Mouse (Mus musculus) spleen, adult 2 months (tissue): ENCODE measurements around the gene Tma16. TPM values are rescaled to one million over a fixed set of nuclear protein-coding genes. Genes with fewer than 3 reads are reported as not detected.

Source experiments
- DNase-seq, 2 experiments: peaks; one replicate each; pipeline versions ENCODE4 v3.0.0 to v3.0.0-alpha.2; 2012 to 2021; ENCODE audit warnings: low spot score in 2 of 2, low read depth in 1 of 2
- H3K27ac ChIP-seq: fragments of 200-500 bp; 2 replicates; pipeline ENCODE4 v1.5.1; 2012; ENCODE audit warnings: low read length, inconsistent platforms; ENCODE audit not compliant: insufficient read depth
- H3K27me3 ChIP-seq: fragments of 200-500 bp; 2 replicates; pipeline ENCODE4 v1.6.1; 2012; ENCODE audit warnings: mild to moderate bottlenecking, moderate library complexity, low read length, inconsistent platforms; ENCODE audit not compliant: control insufficient read depth, insufficient read depth
- H3K36me3 ChIP-seq: fragments of 200-500 bp; 2 replicates; pipeline ENCODE4 v1.6.1; 2012; ENCODE audit warnings: mild to moderate bottlenecking, low read length, inconsistent platforms; ENCODE audit not compliant: control insufficient read depth, insufficient read depth
- H3K4me1 ChIP-seq: fragments of 200-500 bp; 2 replicates; pipeline ENCODE4 v1.6.1; 2011; ENCODE audit warnings: inconsistent platforms; ENCODE audit not compliant: control insufficient read depth, insufficient read depth, insufficient read length
- H3K4me3 ChIP-seq: fragments of 200-500 bp; 2 replicates; pipeline ENCODE4 v1.5.1; 2011; ENCODE audit warnings: mild to moderate bottlenecking, inconsistent platforms; ENCODE audit not compliant: insufficient read depth, insufficient read length; ENCODE audit errors: extremely low read depth
- CTCF ChIP-seq: fragments of 200-500 bp; IDR thresholded peaks from 2 replicates; pipeline ENCODE4 v1.5.1; 2011; ENCODE audit warnings: mild to moderate bottlenecking, inconsistent platforms; ENCODE audit not compliant: insufficient read depth, insufficient read length, insufficient replicate concordance; ENCODE audit errors: extremely low read depth
- POLR2A ChIP-seq: fragments of 200-500 bp; IDR thresholded peaks from 2 replicates; pipeline ENCODE4 v1.6.1; 2011; ENCODE audit warnings: low read depth, low read length, inconsistent platforms
- WGBS: fragments of 180-500 bp; shearing (Covaris S2); methylation state at CpG from one replicate; pipeline ENCODE4 v1.1.7; 2018; 5-methylcytosine and 5-hydroxymethylcytosine counted together
- polyA plus RNA-seq: library from polyadenylated mRNA; depleted of rRNA; stranded (reverse); fragments of >200 nt; gene quantifications from 2 replicates; pipeline ENCODE4 v1.2.3, GENCODE M21; 2012

Gene Tma16
- polyA plus RNA-seq, 1 experiment = 1.3 TPM

GRCm38 (mm10) chr8:66494496-66494895 is 8.2 kb upstream of the Tma16 start:
- WGBS = 76% methylated on average over 2 of the region's 2 CpGs
- H3K27ac ChIP-seq = no peak overlapping the region
- no peaks in the 10 kb centered on the region for H3K27me3 ChIP-seq
- no peak for DNase-seq
- H3K4me1 ChIP-seq = no peaks in the 10 kb centered on the region
- H3K4me3 ChIP-seq = no peak overlapping the region
- H3K36me3 ChIP-seq = no peaks in the 10 kb centered on the region
- TF ChIP-seq POLR2A = no peak
- TF ChIP-seq CTCF = no peak

GRCm38 (mm10) chr8:66490624-66491023 is 4.3 kb upstream of the Tma16 start:
- 23% methylated on average over 4 of the region's 4 CpGs for WGBS
- no peaks in the 10 kb centered on the region for H3K4me1 ChIP-seq
- no peaks in the 10 kb centered on the region for H3K27me3 ChIP-seq
- H3K4me3 ChIP-seq = no peak overlapping the region
- H3K27ac ChIP-seq = no peak overlapping the region
- no peak for TF ChIP-seq POLR2A
- TF ChIP-seq CTCF = no peak
- no peak for DNase-seq
- no peaks in the 10 kb centered on the region for H3K36me3 ChIP-seq

- TF ChIP-seq CTCF (no peak), POLR2A (no peak)
- no peak overlapping the region for H3K27ac ChIP-seq
- WGBS = 58% methylated on average over 3 of the region's 3 CpGs
- no peak for DNase-seq
- H3K27me3 ChIP-seq = no peaks in the 10 kb centered on the region
- H3K4me1 ChIP-seq = no peaks in the 10 kb centered on the region
- H3K36me3 ChIP-seq = no peaks in the 10 kb centered on the region
- H3K4me3 ChIP-seq = no peak overlapping the region
Observed at GRCm38 (mm10) chr8:66488556-66488955, 2.2 kb upstream of the Tma16 start.

- Histone ChIP-seq H3K4me3 (no peak overlapping the region), H3K27ac (no peak overlapping the region), H3K4me1 (no peaks in the 10 kb centered on the region), H3K27me3 (no peaks in the 10 kb centered on the region), H3K36me3 (peaks cover 21% of the 10 kb centered on the region)
- WGBS = 95% methylated on average over 3 of the region's 3 CpGs
- no peak for TF ChIP-seq CTCF
- TF ChIP-seq POLR2A = no peak
- no peak for DNase-seq
Observed at GRCm38 (mm10) chr8:66476880-66477279, 9.4 kb downstream of the Tma16 start.

GRCm38 (mm10) chr8:66469821-66470220 is 16.5 kb downstream of the Tma16 start:
- H3K27ac ChIP-seq = no peak overlapping the region
- WGBS = 66% methylated on average over 3 of the region's 3 CpGs
- no peaks in the 10 kb centered on the region for H3K27me3 ChIP-seq
- TF ChIP-seq CTCF (no peak), POLR2A (no peak)
- DNase-seq = no peak
- H3K4me1 ChIP-seq = no peaks in the 10 kb centered on the region
- peaks cover 5% of the 10 kb centered on the region; the same call in 1 of the 2 replicates for H3K36me3 ChIP-seq
- no peak overlapping the region for H3K4me3 ChIP-seq

GRCm38 (mm10) chr8:66457057-66457456 is 29.3 kb downstream of the Tma16 start:
- Histone ChIP-seq H3K4me3 (no peak overlapping the region), H3K27ac (no peak overlapping the region), H3K36me3 (peaks cover 19% of the 10 kb centered on the region), H3K4me1 (no peaks in the 10 kb centered on the region), H3K27me3 (no peaks in the 10 kb centered on the region)
- TF ChIP-seq POLR2A = no peak
- no peak for TF ChIP-seq CTCF
- no peak for DNase-seq

GRCm38 (mm10) chr8:66450691-66451090 is 35.6 kb downstream of the Tma16 start:
- no peak overlapping the region for H3K27ac ChIP-seq
- peak in 1 of 2 experiments; percentile 22 for DNase-seq
- no peaks in the 10 kb centered on the region for H3K27me3 ChIP-seq
- H3K4me1 ChIP-seq = no peaks in the 10 kb centered on the region
- peaks cover 9% of the 10 kb centered on the region; the same call in 1 of the 2 replicates for H3K36me3 ChIP-seq
- H3K4me3 ChIP-seq = no peak overlapping the region
- TF ChIP-seq CTCF (no peak), POLR2A (no peak)
- 24% methylated on average over 5 of the region's 5 CpGs for WGBS
